Mouse (Mus musculus): ENCODE results near the gene Cybrd1. TPM values are rescaled to one million over a fixed set of nuclear protein-coding genes. Genes with fewer than 3 reads are reported as not detected.

Gene Cybrd1
- polyA plus RNA-seq, 2 experiments = 6.5 to 18.9 TPM

GRCm38 (mm10) chr2:71123591-71123990, 5.9 kb downstream of the Cybrd1 start:
- no peaks in the 10 kb centered on the region for H3K9me3 ChIP-seq (ENCODE audit: control insufficient read depth, low read length)
- no peaks in the 10 kb centered on the region for H3K36me3 ChIP-seq (ENCODE audit: control insufficient read depth, insufficient read depth, low read length)
- WGBS = 43% methylated on average over 2 of the region's 2 CpGs
- no peak overlapping the region for H3K4me2 ChIP-seq (replicated peaks; ENCODE audit: low read depth, low read length, severe bottlenecking)
- DNase-seq (ENCODE audit: low spot score) (no peak), ATAC-seq (ENCODE audit: low FRiP score, low read depth) (no peak)
- no peaks in the 10 kb centered on the region for H3K27me3 ChIP-seq (ENCODE audit: control insufficient read depth, insufficient read depth, low read length)
- no peak overlapping the region for H3K4me3 ChIP-seq (replicated peaks; ENCODE audit: low read length)
- H3K27ac ChIP-seq (replicated peaks; ENCODE audit: low read depth, low read length) = no peak overlapping the region
- no peak overlapping the region for H3K9ac ChIP-seq (ENCODE audit: low read depth, low read length, severe bottlenecking)
- H3K4me1 ChIP-seq (ENCODE audit: control insufficient read depth, insufficient read depth, low read length) = peaks cover 31% of the 10 kb centered on the region
- TF ChIP-seq POLR2A (IDR thresholded peaks at IDR 0.05; ENCODE audit: borderline replicate concordance, extremely low read depth, insufficient read depth, insufficient read length) = no peak

DNA sequence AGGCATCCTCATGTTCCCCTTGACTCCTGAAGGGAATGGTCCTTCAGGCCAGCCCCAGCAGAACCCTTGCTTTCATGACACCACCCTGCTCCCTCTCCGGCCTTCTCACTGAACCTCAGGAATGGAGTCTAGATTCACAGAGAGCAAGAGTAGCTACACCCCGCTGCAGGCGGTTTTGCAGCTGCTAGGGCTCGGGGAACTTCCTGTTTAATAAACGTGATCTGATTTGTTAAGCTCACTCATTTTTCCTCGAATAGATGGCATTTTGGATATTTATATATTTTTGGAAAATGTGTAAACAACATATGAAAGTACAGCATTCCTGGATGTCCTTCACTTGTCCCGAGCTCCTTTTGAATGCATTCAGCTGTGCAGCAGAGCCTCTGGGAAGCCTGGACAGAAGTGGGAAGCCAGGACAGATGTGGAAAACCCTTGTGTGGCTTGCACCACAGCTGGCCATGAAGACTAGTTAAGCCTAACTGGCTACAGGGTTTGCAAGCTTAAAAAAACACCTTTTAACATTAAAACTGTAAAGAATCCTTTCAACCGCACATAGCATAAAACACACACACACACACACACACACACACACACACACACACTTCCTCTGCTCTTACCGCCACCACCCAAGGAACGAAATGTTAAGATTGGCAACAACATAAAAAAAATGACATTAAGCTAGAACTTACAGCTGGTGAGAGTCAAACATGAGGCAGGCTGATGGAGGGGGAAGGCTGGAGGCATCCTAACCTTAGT, 10.2 kb downstream of the Cybrd1 start:
- no peak for ATAC-seq (ENCODE audit: low FRiP score, low read depth)
- 66% methylated on average over 10 of the region's 10 CpGs for WGBS

GRCm38 (mm10) chr2:71130366-71130765, 12.6 kb downstream of the Cybrd1 start:
- Histone ChIP-seq H3K27me3 (ENCODE audit: control insufficient read depth, insufficient read depth, low read length) (no peaks in the 10 kb centered on the region), H3K27ac (replicated peaks; ENCODE audit: low read depth, low read length) (no peak overlapping the region), H3K36me3 (ENCODE audit: control insufficient read depth, insufficient read depth, low read length) (peaks cover 19% of the 10 kb centered on the region), H3K4me3 (replicated peaks; ENCODE audit: low read length) (no peak overlapping the region), H3K4me1 (ENCODE audit: control insufficient read depth, insufficient read depth, low read length) (0 out of 2 replicates have a peak, but pooled peaks cover 2% of the 10 kb centered on the region), H3K9me3 (ENCODE audit: control insufficient read depth, low read length) (no peaks in the 10 kb centered on the region), H3K4me2 (replicated peaks; ENCODE audit: low read depth, low read length, severe bottlenecking) (no peak overlapping the region), H3K9ac (ENCODE audit: low read depth, low read length, severe bottlenecking) (no peak overlapping the region)
- no peak for TF ChIP-seq POLR2A (IDR thresholded peaks at IDR 0.05; ENCODE audit: borderline replicate concordance, extremely low read depth, insufficient read depth, insufficient read length)
- ATAC-seq (ENCODE audit: low FRiP score, low read depth) (no peak), DNase-seq (ENCODE audit: low spot score) (no peak)
- 87% methylated on average over 2 of the region's 2 CpGs for WGBS

More for the DNA sequence above, 10.2 kb downstream of the Cybrd1 start:
- TF ChIP-seq POLR2A (IDR thresholded peaks at IDR 0.05; ENCODE audit: borderline replicate concordance, extremely low read depth, insufficient read depth, insufficient read length) = no peak
- Histone ChIP-seq H3K4me2 (replicated peaks; ENCODE audit: low read depth, low read length, severe bottlenecking) (no peak overlapping the region), H3K9ac (ENCODE audit: low read depth, low read length, severe bottlenecking) (no peak overlapping the region), H3K27ac (replicated peaks; ENCODE audit: low read depth, low read length) (no peak overlapping the region), H3K4me1 (ENCODE audit: control insufficient read depth, insufficient read depth, low read length) (peaks cover 7% of the 10 kb centered on the region; the same call in 1 of the 2 replicates), H3K27me3 (ENCODE audit: control insufficient read depth, insufficient read depth, low read length) (no peaks in the 10 kb centered on the region), H3K36me3 (ENCODE audit: control insufficient read depth, insufficient read depth, low read length) (peaks cover 14% of the 10 kb centered on the region), H3K9me3 (ENCODE audit: control insufficient read depth, low read length) (no peaks in the 10 kb centered on the region), H3K4me3 (replicated peaks; ENCODE audit: low read length) (no peak overlapping the region)
- no peak for DNase-seq (ENCODE audit: low spot score)

DNA sequence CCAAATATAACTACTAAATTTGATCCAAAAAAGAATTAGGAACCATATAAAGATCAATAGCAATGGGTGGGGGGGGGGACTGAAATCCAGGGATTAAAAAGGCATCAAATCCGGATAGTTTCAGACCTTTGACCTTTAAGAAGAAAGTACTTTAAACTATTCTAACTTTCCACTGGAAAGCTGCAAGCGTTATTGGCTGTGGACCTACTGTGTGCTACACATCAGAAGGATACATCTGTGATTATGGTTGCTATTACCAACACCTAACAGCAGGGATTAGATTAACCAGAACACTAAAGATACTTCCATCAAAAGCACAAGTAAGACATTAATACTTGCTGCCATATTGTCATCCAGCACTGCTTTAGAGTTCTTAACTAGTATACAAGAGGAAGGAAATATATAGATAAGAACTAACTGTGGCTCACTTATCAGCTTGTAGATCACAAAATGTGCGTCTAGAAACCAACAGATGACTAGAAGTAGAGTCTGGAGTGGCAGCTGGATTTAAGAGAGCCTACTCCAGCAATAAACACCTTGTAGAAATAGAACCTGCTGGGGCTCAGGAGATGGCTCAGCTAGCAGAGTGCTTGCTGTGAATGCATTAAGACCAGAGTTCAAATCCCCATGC, 14.3 kb downstream of the Cybrd1 start:
- TF ChIP-seq POLR2A (IDR thresholded peaks at IDR 0.05; ENCODE audit: borderline replicate concordance, extremely low read depth, insufficient read depth, insufficient read length) = no peak
- no peaks in the 10 kb centered on the region for H3K9me3 ChIP-seq (ENCODE audit: control insufficient read depth, low read length)
- no peak overlapping the region for H3K4me2 ChIP-seq (replicated peaks; ENCODE audit: low read depth, low read length, severe bottlenecking)
- H3K27ac ChIP-seq (replicated peaks; ENCODE audit: low read depth, low read length) = no peak overlapping the region
- ATAC-seq (ENCODE audit: low FRiP score, low read depth) (no peak), DNase-seq (ENCODE audit: low spot score) (no peak)
- H3K27me3 ChIP-seq (ENCODE audit: control insufficient read depth, insufficient read depth, low read length) = no peaks in the 10 kb centered on the region
- no peak overlapping the region for H3K9ac ChIP-seq (ENCODE audit: low read depth, low read length, severe bottlenecking)
- 78% methylated on average over 3 of the region's 3 CpGs for WGBS
- peaks cover 24% of the 10 kb centered on the region for H3K36me3 ChIP-seq (ENCODE audit: control insufficient read depth, insufficient read depth, low read length)
- 0 out of 2 replicates have a peak, but pooled peaks cover 2% of the 10 kb centered on the region for H3K4me1 ChIP-seq (ENCODE audit: control insufficient read depth, insufficient read depth, low read length)
- no peak overlapping the region for H3K4me3 ChIP-seq (replicated peaks; ENCODE audit: low read length)

GRCm38 (mm10) chr2:71134041-71134505, 16.4 kb downstream of the Cybrd1 start:
- H3K9me3 ChIP-seq (ENCODE audit: control insufficient read depth, low read length) = no peaks in the 10 kb centered on the region
- DNase-seq (ENCODE audit: low spot score) (no peak), ATAC-seq (ENCODE audit: low FRiP score, low read depth) (no peak)
- WGBS = 87% methylated on average over 9 of the region's 9 CpGs
- H3K4me1 ChIP-seq (ENCODE audit: control insufficient read depth, insufficient read depth, low read length) = no peaks in the 10 kb centered on the region
- no peak overlapping the region for H3K9ac ChIP-seq (ENCODE audit: low read depth, low read length, severe bottlenecking)
- no peak for TF ChIP-seq POLR2A (IDR thresholded peaks at IDR 0.05; ENCODE audit: borderline replicate concordance, extremely low read depth, insufficient read depth, insufficient read length)
- H3K36me3 ChIP-seq (ENCODE audit: control insufficient read depth, insufficient read depth, low read length) = peaks cover 40% of the 10 kb centered on the region
- H3K27me3 ChIP-seq (ENCODE audit: control insufficient read depth, insufficient read depth, low read length) = no peaks in the 10 kb centered on the region
- no peak overlapping the region for H3K27ac ChIP-seq (replicated peaks; ENCODE audit: low read depth, low read length)
- H3K4me2 ChIP-seq (replicated peaks; ENCODE audit: low read depth, low read length, severe bottlenecking) = no peak overlapping the region
- H3K4me3 ChIP-seq (replicated peaks; ENCODE audit: low read length) = no peak overlapping the region

Measured in limb, embryonic 14.5 days (tissue).